Mouse (Mus musculus) adipocyte (in vitro differentiated cells): ENCODE data around the gene Mylip.

Experiments used
- DNase-seq: peaks from one replicate; pipeline ENCODE4 v3.0.0-alpha.2; 2016; ENCODE audit warnings: low spot score

Mylip gene

DNA sequence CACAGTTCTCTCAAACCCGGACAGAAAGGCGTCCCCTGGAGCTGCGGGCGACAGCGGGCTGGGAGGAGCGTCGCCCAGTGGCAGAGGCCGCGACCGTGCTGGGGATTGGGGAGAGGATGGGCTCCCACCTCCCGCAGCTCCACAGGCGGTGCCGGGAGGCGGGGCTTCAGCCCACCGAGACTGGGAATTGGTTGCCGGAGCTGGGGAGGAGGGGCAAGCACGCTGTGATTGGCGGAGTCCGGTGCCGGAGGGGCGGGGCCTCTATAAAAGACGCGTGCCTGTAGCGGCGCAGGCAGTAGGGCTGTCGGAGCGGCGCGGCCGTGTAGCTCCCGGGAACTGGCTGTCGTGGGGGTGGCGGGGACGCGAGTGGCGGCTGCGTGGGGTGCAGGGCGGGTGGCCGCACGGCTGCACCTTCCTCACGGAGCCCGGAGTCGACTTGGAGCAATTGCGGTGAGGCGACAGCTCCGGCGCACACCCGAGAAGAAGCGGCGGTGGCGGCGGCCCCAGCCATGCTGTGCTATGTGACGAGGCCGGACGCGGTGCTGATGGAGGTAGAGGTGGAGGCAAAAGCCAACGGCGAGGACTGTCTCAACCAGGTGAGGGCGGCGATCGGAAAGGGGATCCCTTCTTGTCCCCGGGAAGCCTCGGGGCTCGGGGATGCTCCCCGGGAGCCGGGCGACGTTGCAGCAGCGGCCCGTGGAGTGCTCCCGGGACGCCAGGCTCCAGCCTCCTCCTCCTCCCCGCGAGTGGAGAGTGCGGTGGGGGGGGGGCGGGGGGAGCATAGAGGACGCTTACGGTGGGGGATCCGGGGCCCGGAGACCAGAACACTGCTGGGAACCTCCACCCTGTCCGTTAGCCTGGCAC lies at the start of gene Mylip:
Gene Mylip, plus strand, starts transcription at position 295 of the 864 bp plus-strand sequence.
- peak; percentile 92 for DNase-seq

DNA sequence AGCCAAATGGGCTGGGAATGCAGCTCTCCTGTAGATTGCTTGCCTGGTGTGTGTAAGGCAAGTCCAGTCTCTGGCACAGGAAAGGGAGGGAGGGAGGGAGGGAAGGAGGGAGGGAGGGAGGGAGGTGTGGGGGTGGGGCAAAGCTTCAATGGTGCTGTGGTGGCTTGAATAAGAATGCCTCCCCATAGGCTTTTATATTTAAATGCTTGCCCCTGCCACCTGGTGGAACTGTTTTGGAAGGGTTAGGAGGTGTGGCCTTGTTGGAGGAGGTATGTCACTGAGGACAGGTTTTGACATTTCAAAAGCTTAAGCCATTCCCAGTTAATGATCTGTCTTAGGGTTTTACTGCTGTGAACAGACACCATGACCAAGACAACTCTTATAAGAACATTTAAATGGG lies 47.6 kb upstream of the Mylip start:
- no peak for DNase-seq

DNA sequence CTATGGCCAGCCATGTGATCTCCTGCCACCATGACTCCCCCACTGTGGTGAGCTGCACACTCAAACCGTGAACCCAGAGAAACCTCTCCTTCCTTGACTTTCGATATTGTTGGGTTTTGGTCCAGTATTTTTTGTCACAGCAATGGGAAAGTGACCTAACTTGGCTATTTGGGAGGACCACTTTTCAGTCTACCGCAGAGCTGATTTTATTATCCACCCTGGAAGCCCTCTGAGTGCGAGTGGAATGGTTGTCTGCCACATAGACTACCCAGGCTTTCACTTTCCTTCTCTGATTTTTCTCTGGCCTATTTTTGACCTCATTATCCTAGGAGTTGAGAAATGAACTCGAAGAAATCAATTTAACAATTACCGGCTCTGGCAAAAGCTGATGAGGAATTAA lies 46.0 kb upstream of the Mylip start:
- DNase-seq = no peak

DNA sequence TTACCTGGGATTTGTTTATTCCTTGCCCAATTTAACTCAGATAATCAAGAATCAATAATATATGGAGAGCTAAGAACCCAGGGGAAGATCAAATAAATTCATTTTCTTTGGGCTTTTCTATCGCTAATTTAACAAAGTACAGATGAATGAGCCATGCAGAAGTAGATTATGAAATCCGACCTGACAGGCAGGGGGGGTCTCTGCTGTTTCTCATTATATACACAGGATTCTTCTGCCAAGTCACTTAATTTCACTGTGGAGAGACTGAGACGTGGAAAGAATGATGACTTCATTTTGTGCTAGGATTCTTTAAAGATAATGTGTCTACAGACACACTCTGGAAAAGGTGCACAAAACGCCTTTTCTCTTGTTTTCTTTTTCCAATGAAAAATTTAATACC lies 45.6 kb upstream of the Mylip start:
- DNase-seq = no peak

DNA sequence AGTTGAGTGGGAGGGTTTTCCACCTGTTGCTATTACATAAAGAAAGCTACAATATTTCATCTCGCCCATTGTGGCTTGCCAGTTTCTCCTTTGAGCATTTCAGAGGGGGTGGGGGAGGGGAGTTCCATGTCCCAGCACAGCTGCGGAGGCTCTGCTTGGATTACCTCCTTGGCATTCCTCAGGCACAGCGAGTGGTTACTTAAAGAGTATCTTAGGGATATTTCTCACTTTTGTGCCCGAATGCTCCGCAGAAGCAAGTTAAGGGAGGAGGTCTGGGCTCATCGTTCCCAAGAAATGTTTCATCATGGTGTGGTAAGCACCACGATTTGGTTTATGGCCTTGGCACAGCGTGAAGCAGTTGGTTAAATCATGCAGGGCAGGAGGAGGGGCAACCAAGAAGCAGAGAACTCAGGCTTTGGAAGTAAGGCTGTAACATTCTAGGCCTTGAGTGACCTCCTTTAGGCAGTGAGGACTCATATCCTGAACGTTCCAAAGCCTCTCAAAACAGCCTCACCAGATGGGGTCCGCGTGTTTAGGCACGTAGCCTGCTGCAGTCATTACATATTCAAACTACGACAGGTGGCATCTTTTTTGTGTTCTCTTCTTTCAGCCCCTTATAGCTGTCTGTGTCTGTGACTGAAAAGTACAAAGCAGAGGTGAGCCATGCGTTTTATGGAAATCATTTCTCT lies 43.9 kb upstream of the Mylip start:
- no peak for DNase-seq

DNA sequence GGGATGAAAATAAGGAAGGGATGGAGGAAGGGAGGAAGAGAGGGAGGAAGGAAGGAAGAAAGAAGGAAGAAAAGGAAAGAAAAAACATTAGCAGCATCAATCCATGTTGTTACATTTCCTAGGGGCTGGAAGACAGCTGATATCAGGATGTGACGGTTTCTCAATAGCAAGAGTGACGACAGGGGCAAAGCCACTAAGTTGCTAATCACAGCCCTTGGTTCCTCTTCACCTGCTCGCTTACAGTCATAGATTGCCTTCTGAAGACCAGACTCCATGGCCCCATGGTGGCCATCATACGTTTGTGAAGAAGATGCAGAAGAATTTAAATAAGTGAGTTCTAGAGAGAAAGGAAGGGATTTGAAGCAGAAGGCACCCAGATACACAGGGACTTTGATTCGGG lies 38.1 kb upstream of the Mylip start:
- DNase-seq = no peak

DNA sequence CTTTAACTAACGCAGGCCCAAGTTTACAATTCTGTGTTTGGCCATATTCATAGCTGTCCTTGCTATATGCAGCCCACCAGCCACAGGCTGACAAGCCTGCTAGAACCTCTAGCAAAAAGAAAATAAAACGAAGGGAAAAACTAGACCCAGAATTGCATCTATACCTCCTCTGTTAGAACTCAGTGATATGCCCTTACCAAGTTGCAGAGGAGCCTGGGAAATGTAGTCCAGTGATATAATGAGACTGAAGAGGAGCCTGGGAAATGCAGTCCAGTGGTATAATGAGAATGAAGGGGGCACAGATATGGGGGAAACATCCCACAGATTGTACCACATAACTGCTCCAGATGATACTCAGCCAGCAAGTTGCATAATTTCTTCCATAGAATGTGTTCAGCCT lies 34.7 kb upstream of the Mylip start:
- peak; percentile 25 for DNase-seq

DNA sequence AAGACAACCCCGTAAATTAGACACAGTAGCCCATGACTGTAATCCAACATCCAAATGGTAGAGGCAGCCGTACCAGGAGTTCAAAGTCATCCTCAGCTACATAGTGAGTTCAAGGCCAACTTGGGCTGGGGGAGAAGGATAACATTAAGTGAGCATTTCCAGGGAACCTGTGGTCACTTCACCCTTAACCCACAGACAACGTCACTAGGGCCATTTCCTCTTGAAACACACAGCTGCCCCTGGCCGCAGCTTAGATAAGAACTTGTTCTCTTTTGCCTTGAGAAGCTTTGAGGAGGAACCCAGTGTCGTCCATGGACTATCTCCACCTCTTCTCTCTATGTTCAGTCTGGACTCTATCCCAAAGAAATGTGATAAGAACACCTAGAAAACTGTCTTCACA lies 31.3 kb upstream of the Mylip start:
- no peak for DNase-seq

DNA sequence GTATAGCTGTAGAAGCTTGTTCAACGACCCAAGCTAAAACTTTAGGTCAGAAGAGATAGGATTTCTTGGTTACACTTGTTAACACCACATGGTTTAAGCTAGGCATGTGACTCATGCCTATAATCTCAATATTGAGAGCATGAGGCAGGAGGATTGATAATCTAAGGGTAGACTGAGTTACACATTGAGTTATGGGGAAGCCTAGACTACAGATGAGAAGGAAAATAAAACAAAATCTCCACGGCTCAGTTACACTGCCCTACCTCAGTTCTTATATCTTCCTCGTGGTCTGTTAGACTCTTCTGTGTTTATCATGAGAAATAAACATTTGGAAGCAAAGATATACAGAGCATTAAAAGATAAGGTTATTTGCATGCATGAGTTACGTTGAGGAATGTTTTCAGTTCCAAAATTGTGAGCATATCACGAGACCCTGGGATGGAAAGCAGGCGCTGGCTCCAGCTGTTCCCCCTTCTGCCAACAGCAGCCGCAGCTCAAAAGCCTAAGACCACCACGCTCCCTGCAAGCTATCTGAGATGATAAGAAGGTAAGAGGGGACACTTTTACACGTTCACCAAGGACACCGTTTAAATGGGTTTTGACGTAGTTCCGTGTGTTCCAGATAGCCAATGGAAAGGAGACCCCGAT lies 30.7 kb upstream of the Mylip start:
- no peak for DNase-seq

DNA sequence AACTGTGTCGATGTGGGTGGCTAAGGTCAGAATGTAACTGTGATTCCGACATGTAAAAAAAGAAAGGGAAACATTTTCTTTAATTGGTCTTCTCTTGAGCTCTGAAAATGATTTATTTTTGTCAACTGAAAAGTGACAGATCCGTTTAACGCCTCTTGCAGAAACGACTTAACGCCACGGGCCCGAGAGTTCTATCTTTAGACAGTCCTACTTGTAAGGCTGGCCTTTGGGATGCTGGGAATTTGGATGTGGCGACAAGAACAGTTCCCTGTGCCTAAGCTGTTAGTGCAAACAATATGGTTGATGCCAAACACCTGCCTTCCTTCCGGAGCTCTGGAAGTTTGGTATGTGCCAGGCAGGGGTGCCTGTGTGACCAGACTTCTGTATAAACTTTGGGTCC lies 23.8 kb upstream of the Mylip start:
- DNase-seq = no peak

DNA sequence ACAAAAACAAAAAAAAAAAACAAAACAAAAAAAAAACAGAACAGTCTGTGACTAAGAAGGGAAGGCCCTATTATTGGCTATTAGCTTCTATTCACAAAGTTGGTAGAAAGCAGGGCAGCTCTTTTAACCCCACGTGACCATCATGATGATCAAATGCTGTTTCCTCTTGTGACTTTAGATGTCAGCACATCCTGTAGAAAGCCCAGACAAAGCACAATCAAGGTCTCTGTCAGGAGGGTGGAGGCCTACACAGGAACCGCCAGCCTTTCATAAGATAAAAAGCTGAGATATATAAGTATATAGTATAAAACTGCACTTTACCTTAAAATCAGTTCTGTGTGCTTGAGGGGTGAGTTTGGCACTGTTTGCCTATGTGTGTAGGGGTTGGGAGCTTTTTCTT lies 17.9 kb upstream of the Mylip start:
- DNase-seq = no peak

DNA sequence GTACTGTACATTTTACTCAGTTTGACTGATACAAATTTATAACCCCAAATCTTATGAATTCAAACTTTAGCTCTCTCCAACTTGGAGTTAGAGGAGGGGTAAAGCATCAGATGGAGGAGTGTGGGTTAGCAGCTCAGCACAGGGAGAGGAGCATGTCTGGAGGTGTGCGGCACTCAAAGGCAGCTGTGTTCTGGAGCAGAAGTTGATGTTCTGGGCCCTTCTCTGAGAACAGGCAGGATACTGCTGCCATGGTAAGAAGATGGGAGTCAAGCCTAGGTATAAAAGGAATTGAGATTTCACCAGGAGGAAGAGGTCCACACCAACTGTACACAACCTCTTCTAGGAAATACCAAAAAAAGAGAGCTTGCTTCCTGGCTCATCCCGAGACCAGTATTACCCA lies 17.1 kb upstream of the Mylip start:
- no peak for DNase-seq

DNA sequence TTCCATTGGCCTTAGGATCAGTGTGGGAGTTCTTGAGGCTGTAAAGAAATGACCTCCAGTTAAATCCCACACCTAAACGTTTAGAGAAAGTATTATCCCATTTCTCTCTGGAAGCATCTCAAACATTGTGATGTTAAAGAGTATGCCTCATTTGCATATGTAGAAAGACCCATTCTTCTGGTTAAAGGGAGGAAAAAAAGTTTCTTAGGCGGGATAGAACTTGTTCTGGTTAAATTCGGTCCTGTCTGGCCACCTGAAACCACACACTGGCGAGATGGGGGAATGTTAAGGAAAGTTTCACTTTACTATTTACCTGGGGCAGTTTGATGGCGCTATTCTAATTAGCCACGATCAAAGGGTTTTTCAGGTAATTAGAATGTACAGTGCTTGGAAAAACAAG lies 14.7 kb upstream of the Mylip start:
- no peak for DNase-seq

DNA sequence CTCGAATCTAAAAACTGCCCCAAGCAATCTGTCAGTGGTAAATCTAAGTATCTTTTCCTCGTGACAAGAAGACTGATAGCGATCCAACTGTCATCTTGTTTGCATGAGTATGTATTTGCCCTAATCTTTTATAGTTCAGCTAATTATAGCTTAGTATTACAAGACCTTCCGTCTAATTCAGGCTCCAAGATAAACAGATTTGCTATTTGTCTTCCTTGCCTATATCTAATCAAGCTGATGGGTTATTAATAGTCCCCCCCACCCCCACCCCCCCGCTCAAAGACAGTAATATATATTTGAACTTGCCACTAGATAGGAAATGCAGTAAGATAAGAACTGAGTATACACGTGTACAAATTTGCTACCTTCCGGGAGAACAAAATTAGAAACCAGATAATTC lies 7.3 kb upstream of the Mylip start:
- DNase-seq = no peak

DNA sequence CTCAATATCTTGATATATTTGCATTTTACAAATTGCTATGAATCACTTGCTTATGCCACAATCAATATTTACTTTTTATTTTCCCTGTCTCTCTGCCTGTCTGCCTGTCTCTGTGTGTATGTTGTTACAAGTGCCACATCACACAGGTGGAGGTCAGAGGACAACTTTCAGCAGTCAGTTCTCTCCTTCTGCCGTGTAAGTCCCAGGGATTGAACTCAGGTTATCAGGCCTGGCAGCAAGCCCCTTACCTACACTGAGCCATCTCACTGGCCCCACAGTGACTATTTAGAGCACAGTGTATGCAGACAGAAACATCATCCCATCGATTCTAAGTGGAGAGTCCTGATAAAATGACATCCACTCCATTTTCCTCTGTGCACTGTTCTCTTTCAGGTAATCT lies 4.9 kb upstream of the Mylip start:
- DNase-seq = no peak

DNA sequence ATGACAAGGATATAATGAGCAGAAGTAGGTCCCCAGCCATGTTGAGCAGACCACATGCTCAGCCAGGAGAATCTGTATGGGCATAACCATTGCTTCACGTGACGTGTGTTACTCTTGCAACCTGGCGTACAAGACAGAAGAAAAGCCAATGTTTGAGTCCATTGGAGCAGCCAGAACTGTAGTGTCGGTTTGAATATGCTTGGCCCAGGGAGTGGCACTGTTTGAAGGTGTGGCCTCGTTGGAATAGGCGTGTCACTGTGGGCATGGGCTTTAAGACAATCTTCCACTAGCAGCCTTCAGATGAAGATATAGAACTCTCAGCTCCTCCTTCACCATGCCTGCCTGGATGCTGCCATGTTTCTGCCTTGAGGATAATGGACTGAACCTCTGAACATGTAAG lies 4.0 kb upstream of the Mylip start:
- no peak for DNase-seq

DNA sequence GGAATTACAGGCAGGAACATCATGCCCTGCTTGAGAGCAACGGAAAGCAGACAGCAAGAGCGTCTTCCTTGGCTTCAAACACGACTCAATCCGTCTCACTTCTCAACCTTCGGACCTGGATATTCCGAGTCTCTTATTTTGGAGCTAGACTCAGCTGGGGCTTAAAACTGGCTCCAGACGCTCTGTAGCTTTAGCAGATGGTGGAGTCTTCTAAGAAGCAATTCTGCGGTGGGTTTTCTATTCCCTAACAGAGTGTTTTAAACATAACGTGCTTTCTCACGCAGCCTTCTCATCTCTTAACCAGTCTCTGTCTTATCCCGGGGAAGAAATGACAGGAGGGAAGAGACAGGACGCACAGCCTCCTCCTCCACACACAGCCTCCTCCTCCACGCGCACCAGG lies 3.3 kb upstream of the Mylip start:
- no peak for DNase-seq

DNA sequence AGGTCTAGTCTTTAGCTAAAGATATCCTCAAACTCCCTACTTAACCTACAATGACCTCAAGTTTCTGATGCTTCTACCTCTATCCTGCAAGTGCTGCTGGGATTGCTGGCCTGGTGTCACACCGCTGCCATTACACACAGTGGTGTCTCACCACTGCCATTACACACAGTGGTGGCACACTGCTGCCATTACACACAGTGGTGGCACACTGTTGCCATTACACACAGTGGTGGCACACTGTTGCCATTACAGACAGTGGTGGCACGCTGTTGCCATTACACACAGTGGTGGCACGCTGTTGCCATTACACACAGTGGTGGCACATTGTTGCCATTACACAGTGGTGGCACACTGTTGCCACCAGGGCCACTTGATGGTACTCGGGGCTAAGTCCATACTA lies 2.3 kb upstream of the Mylip start:
- no peak for DNase-seq

DNA sequence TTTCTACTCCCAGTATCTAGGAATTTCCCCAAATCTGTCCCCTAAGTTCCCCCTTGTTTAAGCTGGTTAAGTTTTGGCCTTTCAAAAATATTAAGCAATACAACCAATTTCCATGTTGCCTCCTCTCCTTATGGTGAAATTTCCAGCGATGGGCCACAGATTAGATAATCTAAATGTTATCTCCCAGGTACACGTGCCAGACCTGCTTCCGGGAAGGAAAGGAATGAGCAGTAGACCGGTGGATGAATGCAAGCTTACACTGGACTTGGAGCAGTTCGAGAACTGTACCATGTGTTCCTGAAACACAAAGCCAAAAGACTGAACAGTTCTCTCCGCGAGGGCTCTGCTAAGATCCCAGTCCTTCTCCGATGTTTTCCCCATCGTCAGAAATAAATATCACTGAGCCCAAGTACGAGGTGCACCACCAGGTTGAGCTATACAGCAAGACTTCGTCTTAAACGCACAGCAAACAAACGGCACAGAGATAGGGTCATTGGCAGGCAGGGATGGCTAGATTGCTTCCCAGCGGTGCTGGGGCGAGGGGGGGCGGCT lies 1.2 kb upstream of the Mylip start:
- no peak for DNase-seq

DNA sequence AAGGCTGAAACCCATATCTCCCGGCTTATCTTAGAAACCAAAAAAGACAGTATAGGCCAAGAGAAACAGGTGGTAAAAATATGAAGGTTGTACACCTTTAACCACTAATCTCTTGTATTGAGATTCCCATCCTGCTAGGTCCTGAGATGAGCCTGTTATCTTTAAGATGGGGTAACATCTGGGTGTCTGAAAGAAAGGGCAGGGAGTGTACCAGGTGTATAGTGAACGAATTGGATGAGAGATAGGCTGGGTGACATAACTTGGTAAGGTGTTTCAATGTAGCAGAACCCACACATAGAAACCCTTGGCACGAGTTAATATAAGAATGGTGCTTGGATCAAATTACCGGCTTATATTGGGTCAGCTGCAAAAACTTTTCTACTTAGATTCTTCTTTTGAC lies 653 bp upstream of the Mylip start:
- no peak for DNase-seq

DNA sequence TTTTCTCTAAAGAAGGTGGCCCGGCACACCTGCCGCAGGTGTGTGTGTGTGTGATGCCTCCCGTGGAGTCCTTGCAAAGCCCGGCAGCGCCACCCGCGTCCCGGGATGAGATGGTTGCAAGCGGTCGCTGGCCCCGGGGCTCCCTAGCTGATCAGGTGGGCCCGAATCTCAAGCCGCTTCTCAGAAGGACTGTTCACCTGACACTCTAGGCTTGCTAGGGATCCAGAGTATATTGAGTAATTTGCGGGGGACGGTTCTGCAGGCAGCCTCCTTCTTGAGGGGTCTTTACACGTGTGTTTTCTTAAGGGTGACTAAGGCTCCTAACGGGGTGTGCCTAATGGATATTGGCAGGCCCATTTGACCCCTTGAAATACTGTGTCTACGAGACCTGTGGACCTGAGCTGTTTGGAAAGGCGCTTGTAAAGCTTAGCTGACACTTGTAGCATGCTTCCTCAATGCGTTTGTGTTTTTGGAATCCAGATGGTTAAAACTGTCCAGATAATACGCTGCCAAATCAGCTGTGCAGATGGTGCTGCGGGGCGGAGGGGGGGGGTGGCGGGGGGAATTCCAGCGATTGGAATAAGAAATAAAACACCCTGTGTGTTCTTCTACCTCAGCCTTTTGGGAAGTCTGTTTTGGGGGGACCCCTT lies 895 bp downstream of the Mylip start:
- DNase-seq = peak; percentile 69
